ENCODE assay signal across 15 mouse cellular contexts in genomic region chr3:85813101-85814014, GRCm38 (mm10). TPM values are rescaled to one million over a fixed set of nuclear protein-coding genes. Genes with fewer than 3 reads are reported as not detected.
DNase-seq lines count a peak whose midpoint lies in the region; ATAC-seq and TF ChIP-seq lines count a peak whose summit lies in the region.
"Had no signal": no experiment of that assay in that cellular context is flagged by ENCODE, and none has a peak within 500 bp of the region (broad histone marks: within the 10 kb centered on the region; RNA-seq: fewer than 3 reads in every experiment).

No protein-coding gene starts in this region.

- peaks cover 7% of the 10 kb centered on the region for H3K4me1 ChIP-seq in kidney, adult 2 months (ENCODE audit: control insufficient read depth, insufficient read depth, low read length)
- H3K4me1 ChIP-seq in kidney, embryonic 14.5 days (ENCODE audit: control insufficient read depth, insufficient read depth, low read length): peaks cover 7% of the 10 kb centered on the region; the same call in 1 of the 2 replicates
- no peaks in the 10 kb centered on the region for H3K4me1 ChIP-seq in intestine, embryonic 15.5 days (replicated peaks)

- no peak overlapping the region for H3K4me3 ChIP-seq in kidney, adult 2 months (ENCODE audit: insufficient read depth, low read depth, low read length)
- no peak overlapping the region for H3K4me3 ChIP-seq in kidney, embryonic 14.5 days (ENCODE audit: low read length)
- no peak overlapping the region for H3K4me3 ChIP-seq in intestine, embryonic 15.5 days (replicated peaks)
- H3K4me3 ChIP-seq: heart, embryonic 15.5 days; liver, embryonic 13.5 days had no signal

- no peak overlapping the region for H3K4me2 ChIP-seq in kidney, embryonic 14.5 days (replicated peaks; ENCODE audit: low read depth, low read length)
- no peak overlapping the region for H3K4me2 ChIP-seq in intestine, embryonic 15.5 days (replicated peaks)
- H3K4me2 ChIP-seq: heart, embryonic 15.5 days; liver, embryonic 13.5 days had no signal

- peak; percentile 24 to 62 for DNase-seq in adrenal gland, adult (ENCODE audit: inconsistent age in 2 of 2, low spot score in 1 of 2)
- no peak for DNase-seq in adrenal gland, postnatal 4 days (ENCODE audit: low spot score in 2 of 2)
- DNase-seq in kidney, adult 2 months: peak; percentile 65
- DNase-seq in adipocyte (ENCODE audit: low spot score): peak; percentile 23
- DNase-seq in kidney, postnatal 36 days: peak; percentile 34 to 36
- no peak for DNase-seq in right cerebral cortex, postnatal 36 days (ENCODE audit: low spot score in 2 of 2)
- DNase-seq: cerebellum, adult 8-10 months; forebrain, postnatal 0 days; liver, embryonic 13.5 days; midbrain, embryonic 14.5 days; thymus, postnatal 4 days had no signal

- H3K36me3 ChIP-seq in kidney, adult 2 months (ENCODE audit: control insufficient read depth, insufficient read depth, low read length): no peaks in the 10 kb centered on the region
- H3K36me3 ChIP-seq in kidney, embryonic 14.5 days (ENCODE audit: control insufficient read depth, insufficient read depth, low read length): no peaks in the 10 kb centered on the region
- H3K36me3 ChIP-seq in intestine, embryonic 15.5 days: no peaks in the 10 kb centered on the region
- H3K36me3 ChIP-seq: heart, embryonic 15.5 days; liver, embryonic 13.5 days had no signal

- H3K27ac ChIP-seq in kidney, adult 2 months (ENCODE audit: insufficient read depth, low read depth, low read length): peak overlapping the region; percentile 63; the same call in 1 of the 2 replicates
- H3K27ac ChIP-seq in kidney, embryonic 14.5 days (ENCODE audit: low read depth, low read length): no peak overlapping the region
- H3K27ac ChIP-seq in intestine, embryonic 15.5 days: no peak overlapping the region
- H3K27ac ChIP-seq: liver, embryonic 13.5 days had no signal

- no peaks in the 10 kb centered on the region for H3K27me3 ChIP-seq in kidney, adult 2 months (replicated peaks; ENCODE audit: control insufficient read depth, insufficient read depth, low read length)
- no peaks in the 10 kb centered on the region for H3K27me3 ChIP-seq in kidney, embryonic 14.5 days (ENCODE audit: control insufficient read depth, insufficient read depth, low read length)
- H3K27me3 ChIP-seq in intestine, embryonic 15.5 days (replicated peaks): no peaks in the 10 kb centered on the region
- H3K27me3 ChIP-seq: heart, embryonic 15.5 days; liver, embryonic 13.5 days had no signal

- ATAC-seq in kidney, embryonic 14.5 days (ENCODE audit: low FRiP score, low TSS enrichment): no peak
- ATAC-seq in intestine, embryonic 15.5 days: no peak
- ATAC-seq: forebrain, postnatal 0 days had no signal

- H3K9me3 ChIP-seq in kidney, embryonic 14.5 days (ENCODE audit: control insufficient read depth, low read length): no peaks in the 10 kb centered on the region
- H3K9me3 ChIP-seq in intestine, embryonic 15.5 days: no peaks in the 10 kb centered on the region
- H3K9me3 ChIP-seq: heart, embryonic 15.5 days; liver, embryonic 13.5 days had no signal

- no peak for TF ChIP-seq POLR2A in kidney, adult 2 months (IDR thresholded peaks at IDR 0.05; ENCODE audit: low read depth, low read length)

- TF ChIP-seq CTCF in kidney, adult 2 months (conservative IDR thresholded peaks at IDR 0.05; ENCODE audit: insufficient read depth, insufficient read length, low read depth, low read length): no peak

- H3K9ac ChIP-seq in kidney, embryonic 14.5 days (ENCODE audit: low read depth, low read length): no peak overlapping the region
- no peak overlapping the region for H3K9ac ChIP-seq in intestine, embryonic 15.5 days
- H3K9ac ChIP-seq: forebrain, postnatal 0 days; heart, embryonic 15.5 days; liver, embryonic 13.5 days had no signal

- WGBS in kidney, adult 2 months: 52% methylated on average over 4 of the region's 4 CpGs
- WGBS in kidney, embryonic 14.5 days: 56% methylated on average over 4 of the region's 4 CpGs
- 50% methylated on average over 4 of the region's 4 CpGs for WGBS in intestine, embryonic 15.5 days

RNA-seq across cellular contexts. Expression of gene Fam160a1, which starts 3.7 kb away (rescaled TPM):
- 1 to 10 TPM; 9.1 to 9.3 TPM for total RNA-seq in adrenal gland, postnatal 4 days (2021)
- 8.5 and 10.3 TPM in 2 replicates for polyA plus RNA-seq in kidney, adult 2 months (2012; rRNA removed)
- polyA plus RNA-seq in kidney, embryonic 14.5 days (2014; fragmentation: Nextera tagmentation; extraction: Ambion mirVana): 3.0 and 5.9 TPM in 2 replicates
- polyA plus RNA-seq in intestine, embryonic 15.5 days (2015; fragmentation: Nextera tagmentation; extraction: Ambion mirVana): 3.1 and 3.3 TPM in 2 replicates
- total RNA-seq: MEL had no signal

Comparison
In these comparisons a context has a peak if more than half of its experiments do, and no peak if none do; other contexts are left out.
1. DNase-seq: peak in adrenal gland, adult (2 of 2), kidney, adult 2 months (single experiment), adipocyte (single experiment) and kidney, postnatal 36 days (2 of 2); none in adrenal gland, postnatal 4 days (0 of 2) and right cerebral cortex, postnatal 36 days (0 of 2).